Mouse (Mus musculus): ENCODE measurements around the gene Pitpnc1.

Pitpnc1 gene

GRCm38 (mm10) chr11:107245657-107246056 is 224.8 kb downstream of the Pitpnc1 start:
- DNase-seq (ENCODE audit: low read depth, low spot score), result peak; percentile 48

DNA sequence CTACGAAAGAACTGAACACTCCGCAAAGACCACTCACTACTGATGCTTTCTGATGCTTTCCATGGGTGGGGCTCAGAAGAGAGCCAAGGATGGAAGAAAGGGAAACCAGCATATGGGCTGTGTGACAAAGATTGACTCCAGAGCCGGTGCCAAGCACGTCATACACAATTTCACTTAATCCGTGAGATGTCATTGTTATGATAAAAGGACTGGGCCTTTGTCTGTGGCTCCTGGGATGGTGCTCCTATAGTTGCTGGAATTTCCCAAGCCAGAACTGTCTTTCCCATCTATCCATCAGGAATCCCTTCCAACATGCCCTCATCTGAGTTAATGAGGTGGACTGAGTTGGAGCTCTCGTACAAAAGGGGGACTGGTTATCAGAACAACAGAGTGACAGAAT is 227.4 kb downstream of the Pitpnc1 start:
- no peak for DNase-seq (ENCODE audit: low read depth, low spot score)

DNA sequence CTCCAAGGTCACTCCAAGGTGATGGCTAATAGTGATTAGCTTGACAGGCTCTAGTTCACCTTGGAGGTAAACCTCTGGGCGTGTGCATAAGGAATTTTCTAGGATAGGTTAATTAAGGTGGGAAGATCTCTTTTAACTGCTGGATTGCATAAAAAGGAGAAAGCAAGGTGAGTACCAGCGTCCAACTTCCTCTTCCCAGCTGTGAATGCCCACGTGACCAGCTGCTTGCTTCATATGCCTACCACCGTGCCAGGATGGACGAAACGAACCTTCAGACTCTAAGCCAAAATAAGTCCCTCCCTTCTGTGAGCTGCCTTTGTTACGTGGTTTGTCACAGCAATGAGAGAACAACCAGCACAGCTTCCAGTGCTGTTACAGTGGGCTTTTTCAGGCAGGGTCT is 228.8 kb downstream of the Pitpnc1 start:
- DNase-seq (ENCODE audit: low read depth, low spot score), result peak; percentile 30

DNA sequence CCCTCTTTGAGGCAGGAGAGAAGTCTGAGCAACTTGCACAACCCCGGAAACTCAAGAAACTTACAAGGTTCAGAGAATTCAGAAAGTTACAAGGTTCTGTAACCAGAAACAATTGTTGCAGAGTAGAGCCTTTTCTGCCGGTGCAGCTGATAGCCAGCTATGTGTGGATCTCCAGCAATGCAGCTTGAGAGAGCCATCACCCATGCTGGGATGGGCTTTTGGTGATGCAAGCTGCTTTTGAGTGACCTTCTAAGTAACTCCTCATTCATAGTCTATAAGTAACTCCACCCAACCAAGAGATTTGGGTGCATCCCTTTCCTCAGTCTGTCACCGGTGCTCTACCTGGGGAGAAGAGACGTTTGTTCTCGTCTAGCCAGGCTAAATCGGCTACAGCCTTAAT is 232.0 kb downstream of the Pitpnc1 start:
- DNase-seq (ENCODE audit: low read depth, low spot score), result peak; percentile 38

- no peak for DNase-seq (ENCODE audit: low read depth, low spot score)
Measured at GRCm38 (mm10) chr11:107237532-107237931, 233.0 kb downstream of the Pitpnc1 start.

DNA sequence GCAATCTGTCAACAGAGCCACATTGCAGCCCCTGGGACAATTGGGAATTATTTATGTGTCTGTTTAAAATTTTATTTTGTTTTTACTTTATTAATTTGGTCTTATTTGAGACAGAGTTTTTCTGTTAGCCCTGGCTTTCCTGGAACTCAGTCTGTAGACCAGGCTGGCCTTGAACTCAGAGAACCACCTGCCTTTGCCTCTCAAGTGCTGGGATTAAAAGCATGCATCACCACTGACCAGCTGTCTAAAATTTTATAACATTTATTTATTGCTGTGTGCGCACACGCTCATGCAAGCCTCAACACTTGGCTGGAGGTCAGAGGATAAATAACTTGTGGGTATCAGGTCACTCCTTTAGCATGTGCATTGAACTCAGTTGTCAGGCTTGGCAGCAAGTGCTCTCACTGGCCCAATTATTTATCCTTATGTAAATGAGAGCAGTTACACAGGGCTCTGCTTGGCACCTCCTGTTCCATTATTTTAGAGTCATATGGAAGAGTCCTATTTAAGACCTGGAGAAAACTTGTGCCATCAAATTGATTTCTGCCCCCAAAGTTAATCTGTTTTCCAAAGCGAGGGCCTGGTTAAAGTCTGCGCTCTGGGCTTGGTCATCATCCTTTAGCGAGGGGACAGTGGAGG is 237.1 kb downstream of the Pitpnc1 start:
- DNase-seq (ENCODE audit: low read depth, low spot score), result no peak

DNA sequence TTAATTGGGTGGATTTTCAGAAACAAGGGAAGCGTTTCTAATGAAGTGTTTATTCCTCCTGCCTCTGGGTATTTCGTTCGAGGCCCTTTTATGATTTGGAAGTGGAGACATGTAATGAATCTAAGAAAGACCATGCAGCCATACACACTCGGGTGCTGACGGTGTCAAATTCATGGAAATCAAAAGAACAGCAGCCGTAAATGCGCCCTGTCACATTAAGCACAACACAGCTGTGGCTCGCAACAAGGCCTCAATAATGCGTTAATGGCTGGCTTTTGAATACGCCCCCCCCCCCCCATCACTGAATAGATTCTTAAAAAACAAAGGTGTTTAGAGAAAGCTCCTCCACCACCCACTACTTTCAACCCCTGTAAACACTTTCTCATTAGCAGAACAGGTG is 240.4 kb downstream of the Pitpnc1 start:
- DNase-seq (ENCODE audit: low read depth, low spot score), result no peak

DNA sequence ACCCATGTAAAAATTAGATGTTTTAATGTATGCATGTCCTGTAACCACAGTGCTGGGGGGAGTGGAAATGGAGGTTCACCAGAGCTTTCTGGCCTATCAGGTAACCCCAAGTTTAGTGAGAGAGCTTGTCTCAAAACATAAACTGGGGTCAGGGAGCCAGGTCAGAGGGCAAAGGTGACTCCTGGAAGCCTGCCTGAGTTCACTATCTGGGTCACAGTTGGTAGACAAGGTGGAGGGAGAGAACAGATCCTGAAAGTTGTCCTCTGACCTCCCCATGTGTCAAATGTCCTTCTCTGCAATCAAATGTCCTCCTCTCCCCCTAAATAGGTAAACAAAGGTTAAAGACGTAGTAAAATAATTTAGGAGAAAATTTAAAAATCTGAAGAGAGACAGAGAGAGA is 244.1 kb downstream of the Pitpnc1 start:
- no peak for DNase-seq (ENCODE audit: low read depth, low spot score)

DNA sequence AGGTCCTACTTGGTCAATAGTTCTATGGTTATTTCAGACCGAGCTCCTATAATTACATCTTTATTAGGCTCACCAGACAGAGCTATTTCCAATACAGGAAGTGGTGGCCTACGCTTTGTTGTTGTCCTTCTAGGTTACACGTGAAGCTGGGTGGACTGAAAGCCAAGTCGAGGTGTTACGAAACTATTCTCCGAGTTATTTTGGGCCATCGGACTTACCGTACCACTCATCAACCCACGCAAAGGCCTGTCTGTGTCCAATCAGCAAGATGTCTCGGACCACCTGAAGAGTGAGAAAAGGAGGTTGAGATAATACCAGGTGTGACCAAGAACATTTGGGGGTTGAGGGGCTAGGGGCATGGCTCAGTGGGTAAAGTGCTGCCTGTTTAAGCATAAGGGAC is 244.5 kb downstream of the Pitpnc1 start:
- DNase-seq (ENCODE audit: low read depth, low spot score), result no peak

DNA sequence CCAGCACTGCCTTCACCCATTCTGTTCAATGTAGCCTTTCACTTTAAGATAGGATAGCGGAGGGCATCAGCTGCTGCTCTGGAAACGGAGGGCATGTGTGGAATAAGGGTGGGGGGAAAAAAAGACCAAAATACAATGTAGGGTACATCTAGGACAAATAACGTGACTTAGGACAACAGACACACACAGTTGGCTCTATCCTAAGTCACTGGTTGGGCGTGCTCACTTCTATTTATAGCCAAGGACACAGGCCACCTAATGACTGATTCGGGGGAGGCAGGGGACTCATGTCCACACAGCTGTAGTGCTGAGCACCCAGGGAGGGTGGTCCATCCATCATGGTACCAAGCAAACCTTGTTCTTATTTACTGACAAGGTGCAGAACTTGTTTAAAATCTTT is 245.2 kb downstream of the Pitpnc1 start:
- no peak for DNase-seq (ENCODE audit: low read depth, low spot score)

GRCm38 (mm10) chr11:107223667-107224214 is 246.8 kb downstream of the Pitpnc1 start:
- DNase-seq (ENCODE audit: low read depth, low spot score), result no peak

DNA sequence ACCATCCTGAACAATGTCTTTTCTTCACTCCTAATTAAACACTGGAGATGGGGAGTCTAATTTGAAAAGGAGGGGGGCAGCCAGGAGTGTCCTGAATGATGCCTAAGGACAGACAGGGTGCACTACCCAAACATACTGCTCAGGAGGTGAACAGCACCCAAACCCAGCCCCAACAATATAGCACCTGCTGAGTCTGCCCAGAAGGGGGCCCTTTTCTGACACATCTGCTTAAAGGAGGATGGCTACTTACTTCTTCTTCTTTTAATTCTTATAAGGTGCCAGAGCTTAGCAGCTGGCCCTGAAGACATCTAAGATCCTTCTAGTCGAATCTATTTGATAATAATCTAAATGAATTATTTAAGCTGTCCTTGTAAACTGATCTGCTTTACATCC is 247.3 kb downstream of the Pitpnc1 start:
- no peak for DNase-seq (ENCODE audit: low read depth, low spot score)

DNA sequence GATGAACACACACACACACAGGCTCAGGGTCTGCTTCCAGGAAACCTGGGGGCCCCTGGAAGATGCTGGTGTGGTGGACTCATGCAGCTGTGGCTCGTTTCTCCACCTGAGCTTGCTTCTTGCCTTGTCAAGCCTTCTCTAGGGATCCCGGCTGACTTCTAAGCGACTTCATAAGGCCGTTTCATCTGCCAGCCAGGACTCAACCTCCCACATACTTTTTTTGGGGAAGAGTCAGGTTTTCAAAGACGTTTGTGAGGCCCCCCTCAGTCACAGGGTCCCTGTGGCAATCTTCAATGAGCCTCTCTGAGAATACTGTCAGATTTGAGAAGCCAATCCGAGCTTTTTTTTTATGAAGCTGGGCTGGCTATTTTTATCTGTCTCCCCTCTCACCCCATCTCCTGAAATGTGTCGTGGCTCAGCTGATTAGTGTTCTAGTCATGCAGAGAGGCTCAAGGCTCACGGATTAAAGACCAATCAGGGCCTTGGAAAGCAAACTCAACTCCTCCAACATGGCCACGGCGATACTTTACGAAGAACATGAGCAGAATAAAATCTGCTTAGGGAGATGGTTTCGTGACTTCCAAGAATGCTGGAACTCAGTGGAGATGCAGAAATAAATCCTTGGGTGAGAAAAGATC is 247.8 kb downstream of the Pitpnc1 start:
- no peak for DNase-seq (ENCODE audit: low read depth, low spot score)

DNA sequence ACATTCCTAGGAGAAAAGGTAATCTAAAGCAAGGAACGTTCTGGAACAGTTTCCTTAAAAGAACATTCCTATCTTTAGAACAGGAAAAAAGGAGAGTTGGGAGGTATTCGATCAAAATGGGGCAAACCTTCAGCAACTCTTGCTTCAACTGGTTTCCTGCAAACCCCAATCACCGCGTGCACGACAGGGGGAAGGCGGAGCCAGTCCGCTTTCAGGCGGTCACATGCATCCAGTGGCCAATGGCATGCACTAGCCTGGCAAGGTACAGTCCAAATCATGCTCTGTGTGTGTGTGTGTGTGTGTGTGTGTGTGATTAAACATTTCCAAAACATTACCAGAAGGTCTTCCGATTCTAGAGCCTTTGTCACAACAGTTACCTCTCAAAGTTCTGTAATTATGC is 255.4 kb downstream of the Pitpnc1 start:
- DNase-seq (ENCODE audit: low read depth, low spot score), result peak; percentile 65

GRCm38 (mm10) chr11:107213745-107214144 is 256.8 kb downstream of the Pitpnc1 start:
- DNase-seq (ENCODE audit: low read depth, low spot score), result peak; percentile 58

GRCm38 (mm10) chr11:107209818-107210217 is 260.7 kb downstream of the Pitpnc1 start:
- DNase-seq (ENCODE audit: low read depth, low spot score), result peak; percentile 60

- DNase-seq (ENCODE audit: low read depth, low spot score), result no peak
Measured at GRCm38 (mm10) chr11:107201773-107202172, 268.7 kb downstream of the Pitpnc1 start.

GRCm38 (mm10) chr11:107199281-107199680 is 271.2 kb downstream of the Pitpnc1 start:
- no peak for DNase-seq (ENCODE audit: low read depth, low spot score)

DNA sequence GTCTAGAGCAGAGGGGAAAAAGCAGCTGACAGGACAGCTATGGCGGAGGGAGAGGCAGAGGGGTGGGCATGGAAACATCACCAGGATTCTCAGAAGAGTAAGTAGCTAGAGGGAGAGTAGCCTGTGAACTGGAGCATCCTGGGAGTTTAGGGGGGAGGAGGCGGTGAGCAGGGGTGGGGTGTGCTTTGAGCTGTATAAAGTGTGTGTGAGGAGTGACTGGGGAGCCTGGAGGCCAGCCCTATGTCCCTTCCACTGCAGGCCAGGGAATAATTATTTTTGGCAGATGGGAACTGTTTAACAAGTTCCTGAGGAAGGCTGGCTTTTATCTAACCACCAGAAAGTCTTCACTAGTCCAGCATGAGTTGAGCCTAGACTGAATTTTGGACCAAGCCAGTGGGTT is 275.2 kb downstream of the Pitpnc1 start:
- DNase-seq (ENCODE audit: low read depth, low spot score), result peak; percentile 36

GRCm38 (mm10) chr11:107190376-107190775 is 280.1 kb downstream of the Pitpnc1 start:
- no peak for DNase-seq (ENCODE audit: low read depth, low spot score)

GRCm38 (mm10) chr11:107188565-107189552 is 281.6 kb downstream of the Pitpnc1 start, which contains the start of gene Nol11:
TSS of gene Nol11 (minus strand) at chr11:107189381.
- peak; percentile 99 for DNase-seq (ENCODE audit: low read depth, low spot score)

DNA sequence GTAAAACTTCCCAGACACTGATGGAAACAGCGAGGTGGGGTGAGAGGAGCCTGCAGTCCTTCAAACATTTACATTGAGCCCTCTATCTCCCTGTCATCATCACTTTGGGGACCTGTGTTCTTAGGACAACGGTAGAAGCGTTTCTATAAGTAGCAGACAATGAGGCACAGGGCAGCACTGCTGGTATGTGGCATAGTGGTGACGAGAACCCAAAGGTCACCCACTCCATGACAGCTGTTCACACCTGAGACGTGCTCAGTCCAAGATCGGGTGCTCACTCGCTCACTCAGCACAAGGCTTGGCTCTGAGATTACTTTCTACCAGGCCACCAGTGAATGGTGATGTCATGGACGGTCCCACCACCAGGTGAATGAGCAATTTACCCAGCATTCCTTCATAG is 286.7 kb downstream of the Pitpnc1 start:
- DNase-seq (ENCODE audit: low read depth, low spot score), result no peak

All from ES-CJ7 (cell line).